ENCODE assay signal across 8 mouse cellular contexts in the genomic region with DNA sequence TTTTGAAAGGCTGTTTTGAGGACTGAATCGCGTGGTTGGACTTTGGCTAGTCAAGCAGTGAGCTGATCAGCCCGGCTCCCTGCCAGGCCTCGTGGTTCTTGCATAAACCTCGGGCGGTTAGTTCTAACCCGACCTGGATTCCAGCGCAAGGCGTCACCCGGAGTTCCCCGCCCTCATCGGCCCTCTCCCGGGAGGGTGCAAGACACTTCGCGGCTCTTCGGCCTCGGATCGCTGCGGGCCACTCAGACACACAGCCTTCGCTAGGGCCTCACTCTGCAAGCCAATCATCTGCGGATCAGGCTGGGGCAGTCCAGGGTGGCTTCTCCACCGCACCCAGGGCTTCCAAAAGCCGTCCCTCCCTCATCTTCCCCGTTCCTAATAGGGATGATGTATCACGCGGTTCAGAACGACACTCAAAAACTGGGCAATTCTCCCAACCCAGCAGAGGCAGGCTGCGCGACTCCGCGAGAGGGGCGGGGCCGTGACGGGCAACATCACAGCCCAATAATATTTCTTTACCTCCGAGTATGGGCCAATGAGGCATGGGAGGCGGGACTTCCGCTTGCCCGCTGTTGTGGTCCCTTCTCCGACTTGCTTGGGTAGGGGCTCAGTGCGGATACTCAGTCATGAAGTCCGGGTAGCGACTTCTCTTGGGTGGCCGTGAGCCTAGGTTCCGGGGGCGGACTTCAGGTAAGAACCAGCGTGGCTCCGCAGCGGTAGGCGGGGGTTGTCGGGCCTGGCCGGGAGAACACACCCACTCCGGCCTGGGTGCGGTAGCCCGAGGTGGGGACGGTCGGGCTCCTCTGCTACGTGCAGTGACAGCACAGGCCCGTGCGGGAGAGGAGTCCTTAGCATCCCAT. TPM values are rescaled to one million over a fixed set of nuclear protein-coding genes. Genes with fewer than 3 reads are reported as not detected.
A peak's percentile ranks its signal among the peaks of the same experiment; 100 is the strongest.
DNase-seq lines count a peak whose midpoint lies in the region; ATAC-seq and TF ChIP-seq lines count a peak whose summit lies in the region.

TSS of gene Rnf13 (plus strand) at position 552 of the 860 bp plus-strand sequence.

- peak; percentile 99 for ATAC-seq in erythroid progenitor cell, adult 5-6 weeks (replicated peaks; ENCODE audit: low FRiP score, poor library complexity, severe bottlenecking)
- ATAC-seq in heart, embryonic 12.5 days (ENCODE audit: insufficient number of reproducible peaks, low FRiP score) = peak; percentile 98
- ATAC-seq in kidney, postnatal 0 days (replicated peaks; ENCODE audit: low FRiP score, low read depth) = peak; percentile 99
- peak; percentile 99 for ATAC-seq in liver, embryonic 11.5 days (replicated peaks; ENCODE audit: low FRiP score)
- ATAC-seq in stomach, embryonic 14.5 days (ENCODE audit: insufficient number of reproducible peaks, insufficient read depth, low FRiP score, low read depth) = peak; percentile 99

- peak within 1 kb of the TSS; percentile 77 for H3K9ac ChIP-seq in heart, embryonic 12.5 days
- H3K9ac ChIP-seq in kidney, postnatal 0 days (ENCODE audit: low read depth, low read length) = peak within 1 kb of the TSS; percentile 72
- H3K9ac ChIP-seq in liver, embryonic 11.5 days (ENCODE audit: low read depth, low read length) = peak within 1 kb of the TSS; percentile 70
- H3K9ac ChIP-seq in stomach, embryonic 14.5 days (replicated peaks; ENCODE audit: low read depth, low read length) = peak within 1 kb of the TSS; percentile 54

- peak; percentile 92 for DNase-seq in CD4-positive helper T cell, adult 2 months (ENCODE audit: low read depth, low spot score)
- peak; percentile 90 for DNase-seq in brain, embryonic 18.5 days (ENCODE audit: low read depth, low spot score)
- peak; percentile 97 for DNase-seq in kidney, postnatal 0 days (ENCODE audit: low spot score)
- DNase-seq in liver, embryonic 11.5 days (ENCODE audit: low spot score) = peak; percentile 95
- peak; percentile 94 for DNase-seq in naive thymus-derived CD4-positive, alpha-beta T cell, adult 2 months (ENCODE audit: low read depth)

- no peak for TF ChIP-seq CTCF in kidney, postnatal 0 days (IDR thresholded peaks at IDR 0.05; ENCODE audit: low read depth)

- no peaks in the 10 kb centered on the region for H3K36me3 ChIP-seq in heart, embryonic 12.5 days
- no peaks in the 10 kb centered on the region for H3K36me3 ChIP-seq in kidney, postnatal 0 days (ENCODE audit: insufficient read depth, low read length)
- no peaks in the 10 kb centered on the region for H3K36me3 ChIP-seq in liver, embryonic 11.5 days (ENCODE audit: control insufficient read depth, insufficient read depth, low read length)
- H3K36me3 ChIP-seq in stomach, embryonic 14.5 days (ENCODE audit: control insufficient read depth, insufficient read depth, low read length) = no peaks in the 10 kb centered on the region

- H3K9me3 ChIP-seq in heart, embryonic 12.5 days (replicated peaks) = no peaks in the 10 kb centered on the region
- H3K9me3 ChIP-seq in kidney, postnatal 0 days (replicated peaks; ENCODE audit: low read length) = no peaks in the 10 kb centered on the region
- H3K9me3 ChIP-seq in liver, embryonic 11.5 days (ENCODE audit: control insufficient read depth, low read length) = no peaks in the 10 kb centered on the region
- H3K9me3 ChIP-seq in stomach, embryonic 14.5 days (ENCODE audit: control insufficient read depth, low read depth, low read length) = no peaks in the 10 kb centered on the region

- H3K4me1 ChIP-seq in heart, embryonic 12.5 days (replicated peaks) = peaks cover 10% of the 10 kb centered on the region
- 0 out of 2 replicates have a peak, but pooled peaks cover 7% of the 10 kb centered on the region for H3K4me1 ChIP-seq in kidney, postnatal 0 days (replicated peaks; ENCODE audit: insufficient read depth, low read length)
- H3K4me1 ChIP-seq in liver, embryonic 11.5 days (replicated peaks; ENCODE audit: control insufficient read depth, insufficient read depth, low read length) = peaks cover 4% of the 10 kb centered on the region
- H3K4me1 ChIP-seq in stomach, embryonic 14.5 days (ENCODE audit: control insufficient read depth, insufficient read depth, low read length) = peaks cover 7% of the 10 kb centered on the region; the same call in 1 of the 2 replicates

- under 1% methylated on average over 59 of the region's 59 CpGs for WGBS in heart, embryonic 12.5 days
- under 1% methylated on average over 59 of the region's 59 CpGs for WGBS in kidney, postnatal 0 days
- WGBS in liver, embryonic 11.5 days = under 1% methylated on average over 59 of the region's 59 CpGs
- under 1% methylated on average over 59 of the region's 59 CpGs for WGBS in stomach, embryonic 14.5 days

- H3K4me2 ChIP-seq in heart, embryonic 12.5 days = peak within 1 kb of the TSS; percentile 82
- peak within 1 kb of the TSS; percentile 77 for H3K4me2 ChIP-seq in kidney, postnatal 0 days (ENCODE audit: low read length)
- H3K4me2 ChIP-seq in liver, embryonic 11.5 days = peak within 1 kb of the TSS; percentile 84
- peak within 1 kb of the TSS; percentile 66 for H3K4me2 ChIP-seq in stomach, embryonic 14.5 days (replicated peaks; ENCODE audit: low read depth, low read length)

- H3K27ac ChIP-seq in heart, embryonic 12.5 days (ENCODE audit: poor library complexity, severe bottlenecking) = peak within 1 kb of the TSS; percentile 80
- peak within 1 kb of the TSS; percentile 93 for H3K27ac ChIP-seq in kidney, postnatal 0 days
- peak within 1 kb of the TSS; percentile 82 for H3K27ac ChIP-seq in liver, embryonic 11.5 days (ENCODE audit: low read depth, low read length)
- H3K27ac ChIP-seq in stomach, embryonic 14.5 days (ENCODE audit: low read length) = peak within 1 kb of the TSS; percentile 93

- H3K4me3 ChIP-seq in heart, embryonic 12.5 days = peak within 1 kb of the TSS; percentile 73
- peak within 1 kb of the TSS; percentile 78 for H3K4me3 ChIP-seq in kidney, postnatal 0 days (replicated peaks; ENCODE audit: low read depth, low read length)
- peak within 1 kb of the TSS; percentile 75 for H3K4me3 ChIP-seq in liver, embryonic 11.5 days (ENCODE audit: low read depth, low read length)
- H3K4me3 ChIP-seq in stomach, embryonic 14.5 days (ENCODE audit: low read depth, low read length) = peak within 1 kb of the TSS; percentile 65

- H3K27me3 ChIP-seq in heart, embryonic 12.5 days (replicated peaks) = no peaks in the 10 kb centered on the region
- H3K27me3 ChIP-seq in kidney, postnatal 0 days (ENCODE audit: insufficient read depth, low read length) = no peaks in the 10 kb centered on the region
- no peaks in the 10 kb centered on the region for H3K27me3 ChIP-seq in liver, embryonic 11.5 days (replicated peaks; ENCODE audit: control insufficient read depth, insufficient read depth, low read length)
- no peaks in the 10 kb centered on the region for H3K27me3 ChIP-seq in stomach, embryonic 14.5 days (ENCODE audit: control insufficient read depth, insufficient read depth, low read length)

RNA-seq across cellular contexts. Expression of gene Rnf13, which starts in this region (rescaled TPM):
- 9.4 and 20.5 TPM in 2 replicates for total RNA-seq in erythroid progenitor cell, adult 5-6 weeks (2015; ENCODE audit: low replicate concordance)
- 7.5 and 14.2 TPM in 2 replicates for total RNA-seq in erythroid progenitor cell, adult 5-6 weeks (2017; ENCODE audit: low replicate concordance)
- 56.3 and 63.8 TPM in 2 replicates for polyA plus RNA-seq in heart, embryonic 12.5 days (2016; fragmentation: Nextera tagmentation; extraction: Ambion mirVana)
- 120 and 138 TPM in 2 replicates for polyA plus RNA-seq in kidney, postnatal 0 days (2015; fragmentation: Nextera tagmentation; extraction: Ambion mirVana)
- 42.8 and 43.4 TPM in 2 replicates for polyA plus RNA-seq in liver, embryonic 11.5 days (2014; fragmentation: Nextera tagmentation; extraction: Ambion mirVana)
- 76.8 and 84.5 TPM in 2 replicates for polyA plus RNA-seq in stomach, embryonic 14.5 days (2014; fragmentation: Nextera tagmentation; extraction: Ambion mirVana)

Comparison
In these comparisons a context has a peak if more than half of its experiments do, and no peak if none do; other contexts are left out.
1. Peak in every context shown above with its lines: DNase-seq, ATAC-seq, H3K4me3 ChIP-seq and H3K27ac ChIP-seq.